Mouse (Mus musculus) MEL (cell line): Measurements from ENCODE around the gene Tshz2.

Experiments used
- CTCF ChIP-seq, 3 experiments: IDR thresholded peaks in 2 of 3; conservative IDR thresholded peaks in 1 of 3; 2 replicates each; pipeline ENCODE4 v1.5.1; 2011 to 2012; ENCODE audit warnings: low read length in 3 of 3, low read depth in 2 of 3, mild to moderate bottlenecking in 2 of 3, improper control_type of control experiment in 1 of 3, inconsistent platforms in 1 of 3, mixed read lengths in 1 of 3, moderate library complexity in 1 of 3; ENCODE audit not compliant: control insufficient read depth in 1 of 3, insufficient read depth in 1 of 3, poor library complexity in 1 of 3, severe bottlenecking in 1 of 3
- GATA1 ChIP-seq: IDR thresholded peaks from 2 replicates; pipeline ENCODE4 v1.6.1; 2011; ENCODE audit warnings: low read depth, low read length, improper control_type of control experiment
- HCFC1 ChIP-seq: IDR thresholded peaks from 2 replicates; pipeline ENCODE4 v1.6.1; 2012; ENCODE audit warnings: low read depth, mild to moderate bottlenecking, inconsistent platforms, low read length, improper control_type of control experiment, moderate library complexity
- POLR2A ChIP-seq, 2 experiments: IDR thresholded peaks; 2 replicates each; pipeline ENCODE4 v1.6.1; 2011 to 2012; ENCODE audit warnings: low read length in 2 of 2, mild to moderate bottlenecking in 2 of 2, control low read depth in 1 of 2, improper control_type of control experiment in 1 of 2, low read depth in 1 of 2, moderate library complexity in 1 of 2; ENCODE audit not compliant: control insufficient read depth in 1 of 2, insufficient read depth in 1 of 2, poor library complexity in 1 of 2
- RCOR1 ChIP-seq: IDR thresholded peaks from 2 replicates; pipeline ENCODE4 v1.6.1; 2012; ENCODE audit warnings: low read depth, mild to moderate bottlenecking, inconsistent platforms, low read length, improper control_type of control experiment

- no peak for TF ChIP-seq HCFC1
- TF ChIP-seq RCOR1 = no peak
- TF ChIP-seq GATA1 = no peak
- no peak for TF ChIP-seq POLR2A (IDR thresholded peaks at IDR 0.05; ENCODE audit: control insufficient read depth in 1 of 2, insufficient read depth in 1 of 2, low read depth in 1 of 2, low read length in 2 of 2, poor library complexity in 1 of 2)
- TF ChIP-seq CTCF (IDR thresholded peaks at IDR 0.05 in 2 of 3, conservative IDR thresholded peaks at IDR 0.05 in 1 of 3; ENCODE audit: control insufficient read depth in 1 of 3, insufficient read depth in 1 of 3, low read depth in 2 of 3, low read length in 3 of 3, poor library complexity in 1 of 3, severe bottlenecking in 1 of 3) = no peak
These were observed 146.0 kb downstream of the Tshz2 start for GRCm38 (mm10) chr2:169778740-169779345.
